In genomic region chr15:80754103-80754502, GRCm38 (mm10) we compare ENCODE assay signal across 19 mouse cellular contexts. TPM values are rescaled to one million over a fixed set of nuclear protein-coding genes. Genes with fewer than 3 reads are reported as not detected.
A peak's percentile ranks its signal among the peaks of the same experiment; 100 is the strongest.
DNase-seq lines count a peak whose midpoint lies in the region; ATAC-seq and TF ChIP-seq lines count a peak whose summit lies in the region.
"Had no signal": no experiment of that assay in that cellular context is flagged by ENCODE, and none has a peak within 500 bp of the region (broad histone marks: within the 10 kb centered on the region; RNA-seq: fewer than 3 reads in every experiment).

No protein-coding gene starts in this region.

- TF ChIP-seq CTCF in gastrocnemius, adult 2 months (IDR thresholded peaks at IDR 0.05) = no peak
- no peak for TF ChIP-seq CTCF in liver, postnatal 0 days (IDR thresholded peaks at IDR 0.05; ENCODE audit: low read depth)
- TF ChIP-seq CTCF in liver, embryonic 14.5 days (IDR thresholded peaks at IDR 0.05; ENCODE audit: low read depth) = no peak

- H3K4me3 ChIP-seq in gastrocnemius, adult 2 months = no peak overlapping the region
- H3K4me3 ChIP-seq in liver, embryonic 12.5 days = no peak overlapping the region
- no peak overlapping the region for H3K4me3 ChIP-seq in liver, postnatal 0 days (ENCODE audit: low read depth, low read length)
- H3K4me3 ChIP-seq in liver, embryonic 14.5 days (ENCODE audit: insufficient read depth in 1 of 2, low read depth in 2 of 2, low read length in 2 of 2) = no peak overlapping the region
- H3K4me3 ChIP-seq: embryonic facial prominence, embryonic 15.5 days; forebrain, embryonic 12.5 days; heart, embryonic 15.5 days had no signal

- H3K4me1 ChIP-seq in liver, embryonic 12.5 days = peaks cover 44% of the 10 kb centered on the region
- H3K4me1 ChIP-seq in liver, postnatal 0 days (ENCODE audit: insufficient read depth) = 0 out of 2 replicates have a peak, but pooled peaks cover 13% of the 10 kb centered on the region
- H3K4me1 ChIP-seq in liver, embryonic 14.5 days (replicated peaks; ENCODE audit: control insufficient read depth in 2 of 2, insufficient read depth in 2 of 2, low read length in 1 of 2) = peaks cover 27 to 33% of the 10 kb centered on the region in 2 experiments
- H3K4me1 ChIP-seq: embryonic facial prominence, embryonic 15.5 days; forebrain, embryonic 12.5 days; heart, embryonic 15.5 days had no signal

- 82% methylated on average over 1 of the region's 1 CpGs for WGBS in liver, embryonic 12.5 days (ENCODE audit: insufficient replicate concordance)
- 80% methylated on average over 1 of the region's 1 CpGs for WGBS in liver, postnatal 0 days (ENCODE audit: insufficient replicate concordance)
- WGBS in liver, embryonic 14.5 days (ENCODE audit: insufficient replicate concordance) = 82% methylated on average over 1 of the region's 1 CpGs

- H3K27me3 ChIP-seq in liver, embryonic 12.5 days (replicated peaks) = no peaks in the 10 kb centered on the region
- no peaks in the 10 kb centered on the region for H3K27me3 ChIP-seq in liver, postnatal 0 days (ENCODE audit: insufficient read depth, low read length)
- no peaks in the 10 kb centered on the region for H3K27me3 ChIP-seq in liver, embryonic 14.5 days (ENCODE audit: control insufficient read depth, insufficient read depth, low read length)
- H3K27me3 ChIP-seq: embryonic facial prominence, embryonic 15.5 days; forebrain, embryonic 12.5 days; heart, embryonic 15.5 days had no signal

- no peaks in the 10 kb centered on the region for H3K36me3 ChIP-seq in liver, embryonic 12.5 days
- H3K36me3 ChIP-seq in liver, postnatal 0 days (replicated peaks; ENCODE audit: insufficient read depth, low read length) = 0 out of 2 replicates have a peak, but pooled peaks cover 8% of the 10 kb centered on the region
- no peaks in the 10 kb centered on the region for H3K36me3 ChIP-seq in liver, embryonic 14.5 days (replicated peaks; ENCODE audit: control insufficient read depth, insufficient read depth, low read depth)
- H3K36me3 ChIP-seq: embryonic facial prominence, embryonic 15.5 days; forebrain, embryonic 12.5 days; heart, embryonic 15.5 days had no signal

- no peak for DNase-seq in gastrocnemius, adult 2 months
- DNase-seq in gastrocnemius, postnatal 10 days = no peak
- no peak for DNase-seq in liver, postnatal 0 days
- DNase-seq in liver, embryonic 14.5 days (ENCODE audit: low read depth in 3 of 3, low spot score in 3 of 3) = no peak
- no peak for DNase-seq in right cerebral cortex, postnatal 36 days (ENCODE audit: low spot score in 2 of 2)
- DNase-seq in gastrocnemius, postnatal 14 days = no peak
- DNase-seq: adrenal gland, postnatal 10 days; cerebellum, adult 11 months; cerebellum, adult 8-10 months; cerebellum, postnatal 14 days; embryo, embryonic 11 days; heart, postnatal 14 days had no signal

- intact Hi-C loops in gastrocnemius, adult 2 months (cut with DNase I) = no loop called here
- intact Hi-C loops in gastrocnemius, postnatal 14 days (cut with DNase I; ENCODE audit: low total_unique reads) = no loop called here

- peak overlapping the region; percentile 82 for H3K27ac ChIP-seq in gastrocnemius, adult 2 months
- peak overlapping the region; percentile 3 for H3K27ac ChIP-seq in liver, embryonic 12.5 days
- H3K27ac ChIP-seq in liver, postnatal 0 days (ENCODE audit: low read depth) = no peak overlapping the region
- no peak overlapping the region; the same call in none of the 2 replicates for H3K27ac ChIP-seq in liver, embryonic 14.5 days
- H3K27ac ChIP-seq: embryonic facial prominence, embryonic 15.5 days; forebrain, embryonic 12.5 days; heart, embryonic 15.5 days; hindbrain, embryonic 14.5 days had no signal

- H3K9me3 ChIP-seq in liver, embryonic 12.5 days (replicated peaks) = no peaks in the 10 kb centered on the region
- H3K9me3 ChIP-seq in liver, postnatal 0 days (ENCODE audit: low read length) = no peaks in the 10 kb centered on the region
- H3K9me3 ChIP-seq in liver, embryonic 14.5 days (ENCODE audit: control insufficient read depth, low read length) = no peaks in the 10 kb centered on the region
- H3K9me3 ChIP-seq: embryonic facial prominence, embryonic 15.5 days; forebrain, embryonic 12.5 days; heart, embryonic 15.5 days had no signal

- no peak for TF ChIP-seq EP300 in liver, postnatal 0 days (IDR thresholded peaks at IDR 0.05; ENCODE audit: low read depth)
- TF ChIP-seq EP300 in liver, embryonic 14.5 days (IDR thresholded peaks at IDR 0.05; ENCODE audit: low read depth) = no peak

- ATAC-seq in liver, embryonic 12.5 days = peak; percentile 47; the same call in 1 of the 2 replicates
- ATAC-seq in liver, postnatal 0 days = no peak
- ATAC-seq in liver, embryonic 14.5 days (ENCODE audit: insufficient read depth) = peak; percentile 35; the same call in 1 of the 2 replicates
- peak; percentile 65 for ATAC-seq in megakaryocyte-erythroid progenitor cell, adult 5-6 weeks (replicated peaks; ENCODE audit: low FRiP score, low TSS enrichment, poor library complexity, severe bottlenecking)

- no peak overlapping the region for H3K9ac ChIP-seq in liver, embryonic 12.5 days
- no peak overlapping the region for H3K9ac ChIP-seq in liver, postnatal 0 days (replicated peaks)
- no peak overlapping the region; the same call in 1 of the 2 replicates for H3K9ac ChIP-seq in liver, embryonic 14.5 days (replicated peaks)
- H3K9ac ChIP-seq: embryonic facial prominence, embryonic 15.5 days; forebrain, embryonic 12.5 days; heart, embryonic 15.5 days; hindbrain, embryonic 14.5 days had no signal

- no peak overlapping the region for H3K4me2 ChIP-seq in liver, embryonic 12.5 days
- H3K4me2 ChIP-seq in liver, postnatal 0 days (ENCODE audit: low read depth, low read length) = no peak overlapping the region
- H3K4me2 ChIP-seq in liver, embryonic 14.5 days (ENCODE audit: low read depth) = no peak overlapping the region
- H3K4me2 ChIP-seq: embryonic facial prominence, embryonic 15.5 days; forebrain, embryonic 12.5 days; heart, embryonic 11.5 days; heart, embryonic 15.5 days; hindbrain, embryonic 14.5 days had no signal

RNA-seq across cellular contexts. Expression of gene Tnrc6b, which starts 43.0 kb away (rescaled TPM):
- 10 to 100 TPM; 48.5 to 55.6 TPM for total RNA-seq in gastrocnemius, adult 2 months (2021)
- total RNA-seq in gastrocnemius, postnatal 10 days (2021) = 10 to 100 TPM; 51.5 to 68.8 TPM
- polyA plus RNA-seq in liver, embryonic 12.5 days (2016; fragmentation: Nextera tagmentation; extraction: Ambion mirVana) = 32.2 and 33.0 TPM in 2 replicates
- 6.3 and 9.6 TPM in 2 replicates for polyA plus RNA-seq in liver, postnatal 0 days (2015; fragmentation: Nextera tagmentation; extraction: Ambion mirVana)
- polyA plus RNA-seq in liver, embryonic 14.5 days (2012; rRNA removed) = 6.3 and 8.8 TPM in 2 replicates
- polyA plus RNA-seq in liver, embryonic 14.5 days (2014; fragmentation: Nextera tagmentation; extraction: Ambion mirVana) = 8.1 and 8.9 TPM in 2 replicates
- 79.3 and 89.0 TPM in 2 replicates for total RNA-seq in megakaryocyte-erythroid progenitor cell, adult 5-6 weeks (2014; fragmentation: Nextera tagmentation)
- 40.3 and 48.5 TPM in 2 replicates for total RNA-seq in megakaryocyte-erythroid progenitor cell, adult 5-6 weeks (2017)
- total RNA-seq in gastrocnemius, postnatal 14 days (2021) = 10 to 100 TPM; 40.6 to 45.7 TPM

Comparison
In these comparisons a context has a peak if more than half of its experiments do, and no peak if none do; other contexts are left out.
1. H3K27ac ChIP-seq: peak in gastrocnemius, adult 2 months (single experiment) and liver, embryonic 12.5 days (single experiment); none in liver, postnatal 0 days (single experiment) and liver, embryonic 14.5 days (single experiment).